Comparison of ENCODE assay signal across 39 mouse cellular contexts in the genomic region with DNA sequence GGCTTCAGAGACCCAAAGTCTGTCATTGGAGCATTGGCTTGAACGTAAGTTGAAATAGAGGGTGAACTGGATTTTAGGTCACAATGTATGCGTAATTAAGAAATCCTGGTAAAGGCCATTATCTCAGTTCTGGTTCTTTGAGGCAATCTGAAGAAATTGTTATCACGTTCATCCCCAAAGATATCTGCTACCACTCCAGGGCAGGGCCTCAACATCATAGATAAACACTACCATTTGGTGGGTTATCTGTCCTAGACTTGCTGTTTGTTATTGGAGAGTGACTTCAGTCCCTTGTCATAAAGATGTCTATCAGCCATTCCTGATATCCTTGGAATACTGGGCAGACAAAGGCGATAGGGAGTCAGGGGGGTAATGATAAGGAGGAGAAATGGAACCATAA. TPM values are rescaled to one million over a fixed set of nuclear protein-coding genes. Genes with fewer than 3 reads are reported as not detected.
"Had no signal": no experiment of that assay in that cellular context is flagged by ENCODE, and none has a peak within 500 bp of the region (broad histone marks: within the 10 kb centered on the region; RNA-seq: fewer than 3 reads in every experiment).

No protein-coding gene starts in this region.

- DNase-seq: cerebellum, adult 9-10 months; cerebellum, adult 9-11 months; cerebellum, postnatal 10 days; cerebellum, postnatal 14 days; cerebellum, postnatal 25 days; cerebellum, postnatal 36 days; embryo, embryonic 11 days; forebrain, postnatal 0 days; gastrocnemius, adult 2 months; gastrocnemius, postnatal 10 days; gastrocnemius, postnatal 14 days; gastrocnemius, postnatal 25 days; gastrocnemius, postnatal 36 days; heart, adult 11 months; heart, adult 18-20 months; heart, adult 2 months had no signal

- H3K4me2 ChIP-seq: embryonic facial prominence, embryonic 12.5 days; embryonic facial prominence, embryonic 13.5 days; embryonic facial prominence, embryonic 15.5 days; forebrain, embryonic 12.5 days; forebrain, embryonic 13.5 days; forebrain, embryonic 15.5 days had no signal

- H3K27me3 ChIP-seq: embryonic facial prominence, embryonic 12.5 days; embryonic facial prominence, embryonic 13.5 days; embryonic facial prominence, embryonic 15.5 days; forebrain, embryonic 12.5 days; forebrain, embryonic 13.5 days; forebrain, embryonic 15.5 days had no signal

- H3K4me3 ChIP-seq: embryonic facial prominence, embryonic 10.5 days; embryonic facial prominence, embryonic 12.5 days; embryonic facial prominence, embryonic 13.5 days; embryonic facial prominence, embryonic 15.5 days; erythroblast, embryonic 14.5 days; forebrain, embryonic 10.5 days; forebrain, embryonic 12.5 days; forebrain, embryonic 13.5 days; forebrain, embryonic 15.5 days; gastrocnemius, adult 2 months; heart, adult 2 months had no signal

- H3K4me1 ChIP-seq: embryonic facial prominence, embryonic 10.5 days; embryonic facial prominence, embryonic 12.5 days; embryonic facial prominence, embryonic 13.5 days; embryonic facial prominence, embryonic 15.5 days; forebrain, embryonic 10.5 days; forebrain, embryonic 12.5 days; forebrain, embryonic 13.5 days; forebrain, embryonic 15.5 days had no signal

- H3K36me3 ChIP-seq: embryonic facial prominence, embryonic 10.5 days; embryonic facial prominence, embryonic 12.5 days; embryonic facial prominence, embryonic 13.5 days; embryonic facial prominence, embryonic 15.5 days; forebrain, embryonic 10.5 days; forebrain, embryonic 12.5 days; forebrain, embryonic 15.5 days had no signal

- H3K27ac ChIP-seq: embryonic facial prominence, embryonic 10.5 days; embryonic facial prominence, embryonic 12.5 days; embryonic facial prominence, embryonic 13.5 days; embryonic facial prominence, embryonic 15.5 days; forebrain, embryonic 10.5 days; forebrain, embryonic 12.5 days; forebrain, embryonic 13.5 days; forebrain, embryonic 15.5 days; gastrocnemius, adult 2 months; heart, adult 2 months had no signal

- H3K9me3 ChIP-seq: embryonic facial prominence, embryonic 12.5 days; embryonic facial prominence, embryonic 15.5 days; forebrain, embryonic 15.5 days had no signal

- H3K9ac ChIP-seq: embryonic facial prominence, embryonic 12.5 days; embryonic facial prominence, embryonic 13.5 days; embryonic facial prominence, embryonic 15.5 days; forebrain, embryonic 12.5 days; forebrain, embryonic 13.5 days; forebrain, embryonic 15.5 days; forebrain, postnatal 0 days had no signal

- ATAC-seq: forebrain, embryonic 13.5 days; forebrain, embryonic 14.5 days; forebrain, embryonic 15.5 days; forebrain, embryonic 16.5 days; forebrain, postnatal 0 days had no signal

RNA-seq across cellular contexts. Expression of a gene that starts 7.6 kb away (rescaled TPM):
- total RNA-seq: granulocyte monocyte progenitor cell, adult 5-6 weeks had no signal

RNA-seq across cellular contexts. Expression of a gene that starts 28.9 kb away (rescaled TPM):
- total RNA-seq: common myeloid progenitor, adult 5-6 weeks; forebrain, postnatal 0 days; gastrocnemius, adult 18-20 months; gastrocnemius, adult 2 months; gastrocnemius, adult 8-10 months; gastrocnemius, postnatal 10 days; gastrocnemius, postnatal 14 days; gastrocnemius, postnatal 25 days; gastrocnemius, postnatal 36 days; gastrocnemius, postnatal 4 days; granulocyte monocyte progenitor cell, adult 5-6 weeks; heart, adult 18-20 months; heart, adult 2 months; heart, adult 8-10 months had no signal
- polyA plus RNA-seq: cortical plate, adult 2 months; embryonic facial prominence, embryonic 10.5 days; embryonic facial prominence, embryonic 11.5 days; embryonic facial prominence, embryonic 12.5 days; embryonic facial prominence, embryonic 13.5 days; embryonic facial prominence, embryonic 14.5 days; embryonic facial prominence, embryonic 15.5 days; erythroblast, embryonic 14.5 days; forebrain, embryonic 10.5 days; forebrain, embryonic 11.5 days; forebrain, embryonic 12.5 days; forebrain, embryonic 13.5 days; forebrain, embryonic 14.5 days; forebrain, embryonic 15.5 days; forebrain, embryonic 16.5 days; forebrain, postnatal 0 days; frontal cortex, adult 2 months; gonadal fat pad, adult 2 months; heart, adult 2 months had no signal

RNA-seq across cellular contexts. Expression of a gene that starts 46.5 kb away (rescaled TPM):
- total RNA-seq: common myeloid progenitor, adult 5-6 weeks; forebrain, postnatal 0 days; gastrocnemius, adult 18-20 months; gastrocnemius, adult 2 months; gastrocnemius, adult 8-10 months; gastrocnemius, postnatal 10 days; gastrocnemius, postnatal 14 days; gastrocnemius, postnatal 25 days; gastrocnemius, postnatal 36 days; gastrocnemius, postnatal 4 days; granulocyte monocyte progenitor cell, adult 5-6 weeks; heart, adult 18-20 months; heart, adult 2 months had no signal
- polyA plus RNA-seq: cortical plate, adult 2 months; embryonic facial prominence, embryonic 10.5 days; embryonic facial prominence, embryonic 11.5 days; embryonic facial prominence, embryonic 12.5 days; embryonic facial prominence, embryonic 13.5 days; embryonic facial prominence, embryonic 14.5 days; embryonic facial prominence, embryonic 15.5 days; erythroblast, embryonic 14.5 days; forebrain, embryonic 10.5 days; forebrain, embryonic 11.5 days; forebrain, embryonic 12.5 days; forebrain, embryonic 13.5 days; forebrain, embryonic 14.5 days; forebrain, embryonic 15.5 days; forebrain, embryonic 16.5 days; forebrain, postnatal 0 days; frontal cortex, adult 2 months; gonadal fat pad, adult 2 months; heart, adult 2 months had no signal
